Mouse (Mus musculus) spleen, adult 2 months (tissue): ENCODE results near the gene Tmem8.

Experiments
- CTCF ChIP-seq: fragments of 200-500 bp; IDR thresholded peaks from 2 replicates; pipeline ENCODE4 v1.5.1; 2011; ENCODE audit warnings: mild to moderate bottlenecking, inconsistent platforms; ENCODE audit not compliant: insufficient read depth, insufficient read length, insufficient replicate concordance; ENCODE audit errors: extremely low read depth
- POLR2A ChIP-seq: fragments of 200-500 bp; IDR thresholded peaks from 2 replicates; pipeline ENCODE4 v1.6.1; 2011; ENCODE audit warnings: low read depth, low read length, inconsistent platforms

GRCm38 (mm10) chr17:26115205-26115898 lies 2.3 kb downstream of the Tmem8 start:
- TF ChIP-seq POLR2A (no peak), CTCF (no peak)
